Mouse (Mus musculus) right cerebral cortex, adult 18-20 months (tissue): Measurements from ENCODE around the gene Cyld.
"Not testable (repeated sequence)": the region's sequence is repeated elsewhere in the genome, so short reads cannot be mapped to it uniquely, and the experiment has no call there.

Experiments
- DNase-seq: peaks from one replicate; pipeline ENCODE4 v3.0.0; 2022; ENCODE audit warnings: mixed read lengths

Cyld gene

DNA sequence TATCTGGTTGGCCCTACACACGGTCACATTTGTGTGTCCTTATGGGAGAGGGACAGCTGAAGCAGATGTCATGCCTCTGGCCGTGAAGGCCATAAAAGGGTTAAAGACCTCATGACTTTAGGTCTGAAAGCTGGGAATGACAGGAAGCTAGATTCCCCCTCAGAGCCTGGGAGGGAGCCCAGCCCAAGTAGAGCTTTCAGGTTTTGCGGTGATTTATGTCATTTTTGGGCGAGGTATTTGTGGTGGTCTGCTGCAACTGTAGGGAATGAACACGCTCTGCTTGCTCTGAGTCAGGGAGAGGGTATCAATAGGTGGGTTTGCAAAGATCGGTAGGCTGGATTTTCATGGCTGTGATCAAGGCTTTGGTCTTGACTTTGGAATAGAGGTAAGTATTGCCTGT lies 6.9 kb upstream of the Cyld start:
- no peak for DNase-seq

DNA sequence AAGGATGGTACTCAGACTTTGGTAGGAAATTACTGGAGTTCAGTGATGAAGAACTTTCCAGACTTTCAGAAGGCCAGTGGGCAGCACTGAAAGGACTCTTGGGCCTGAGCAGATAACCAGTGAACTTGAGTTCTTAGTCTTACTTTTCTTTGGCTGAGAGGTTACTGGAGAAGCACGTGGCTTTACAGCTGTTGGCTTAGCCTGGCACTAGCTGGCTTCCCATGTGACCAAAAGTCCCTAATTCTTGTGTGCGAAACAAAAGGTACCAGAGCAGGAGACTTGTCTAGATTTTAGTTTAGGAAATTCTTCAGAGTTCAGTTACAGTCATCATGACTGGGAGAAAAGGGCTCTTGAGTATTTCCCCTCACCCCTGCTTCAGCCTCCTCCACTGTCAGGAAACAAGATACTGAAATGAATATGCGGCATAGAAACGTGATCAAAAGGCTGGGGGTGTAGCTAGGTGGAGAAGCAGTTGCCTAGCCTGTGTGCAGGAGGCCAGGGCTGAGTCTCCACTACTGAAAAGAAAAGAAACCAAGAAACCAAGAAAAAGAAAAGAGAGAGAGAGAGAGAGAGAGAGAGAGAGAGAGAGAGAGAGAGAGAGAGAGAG lies 5.4 kb upstream of the Cyld start:
- no peak for DNase-seq

DNA sequence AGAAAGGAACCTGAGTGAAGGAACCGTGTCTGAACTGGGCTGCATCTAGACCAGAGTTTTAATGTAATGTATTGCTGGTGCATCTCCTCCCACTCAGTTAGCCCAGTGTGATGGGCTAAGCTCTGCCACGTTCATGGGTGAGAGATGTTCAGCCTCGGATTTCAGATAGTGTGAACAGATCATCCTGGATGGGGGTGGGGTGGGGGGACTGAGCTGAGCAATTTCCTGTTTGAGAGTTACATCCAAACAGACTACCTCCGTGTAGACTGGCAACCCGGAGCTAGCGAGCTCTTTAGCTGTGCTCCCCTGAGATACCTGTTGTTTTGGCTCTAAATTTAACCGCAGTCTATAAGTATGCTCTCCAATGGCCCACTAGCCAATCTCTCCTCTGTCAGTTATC lies 4.9 kb upstream of the Cyld start:
- DNase-seq = no peak

DNA sequence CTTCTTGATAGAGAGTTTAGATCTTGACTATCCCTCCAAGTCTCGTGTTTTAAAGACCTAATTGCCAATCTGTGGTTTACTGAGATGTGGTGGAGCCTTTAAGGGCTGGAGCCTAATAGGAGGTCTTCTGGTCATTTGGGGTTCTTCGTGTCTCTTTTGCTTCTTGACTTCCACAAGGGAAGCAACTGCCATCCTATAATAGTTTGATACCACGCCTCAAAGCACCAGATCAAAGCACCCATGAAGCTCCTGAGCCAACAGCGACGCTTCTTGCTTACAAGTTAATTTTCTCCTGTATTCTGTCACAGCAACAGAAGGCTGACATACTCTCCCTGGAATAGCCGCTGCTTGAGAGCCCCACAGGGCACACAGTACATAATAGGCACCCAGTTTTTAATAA lies 4.0 kb upstream of the Cyld start:
- no peak for DNase-seq

DNA sequence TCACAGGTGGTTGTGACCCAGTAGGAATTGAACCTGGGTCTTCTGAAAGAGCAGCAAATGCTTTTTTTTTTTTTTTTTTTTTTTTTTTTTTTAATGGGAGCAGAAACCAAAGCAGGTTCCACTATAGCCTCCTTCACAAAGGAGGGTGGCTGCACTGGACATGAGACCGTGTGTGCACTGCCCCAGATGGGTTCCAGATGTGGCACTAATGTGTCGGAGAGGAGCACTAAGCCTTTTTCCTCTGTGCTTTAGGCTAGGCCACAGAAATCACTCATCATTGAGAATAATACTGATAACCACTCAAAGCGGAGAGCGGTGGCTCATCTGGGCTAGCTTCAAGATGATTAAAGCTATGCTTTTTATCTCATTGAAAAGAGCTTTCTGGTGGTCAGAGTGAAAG lies 3.5 kb upstream of the Cyld start:
- DNase-seq = no peak

DNA sequence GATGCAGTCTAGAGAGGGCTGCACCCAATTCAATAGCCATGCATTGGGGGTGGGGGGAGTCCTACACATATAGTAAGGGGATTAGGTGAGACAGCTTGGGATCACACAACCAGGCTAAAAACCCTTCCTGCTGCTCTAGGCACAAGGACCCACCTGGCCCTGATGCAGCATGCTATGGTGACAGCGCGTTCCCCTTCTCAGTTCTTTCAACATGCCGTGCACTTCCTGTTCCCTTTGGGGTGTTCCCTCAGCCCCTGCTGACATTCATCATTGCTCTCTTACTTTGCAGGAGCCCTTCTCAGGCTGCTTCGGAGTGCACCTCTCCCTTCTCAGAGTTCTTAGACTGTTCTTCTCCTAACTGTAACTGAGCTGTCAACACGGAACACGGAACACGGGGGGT lies 2.5 kb upstream of the Cyld start:
- DNase-seq = no peak

DNA sequence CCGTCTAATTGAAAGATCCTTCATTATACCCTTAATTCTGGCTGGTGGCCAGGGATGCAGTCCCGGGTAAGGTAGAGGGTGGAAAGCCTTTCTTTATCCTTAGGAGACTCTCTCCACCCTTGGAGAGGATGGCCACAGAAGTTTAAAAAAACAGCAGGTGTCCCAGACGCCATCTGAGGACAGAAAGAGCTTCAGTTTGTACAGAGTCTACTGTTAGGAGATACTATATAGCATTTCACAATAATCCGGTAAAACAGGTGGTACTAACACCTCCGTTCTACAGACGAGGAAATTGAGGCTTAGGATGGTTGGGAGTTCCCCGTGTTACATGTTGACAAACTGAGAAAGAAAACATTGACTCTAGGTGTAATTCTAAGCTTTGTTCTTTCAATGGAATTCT lies 600 bp upstream of the Cyld start:
- no peak for DNase-seq

DNA sequence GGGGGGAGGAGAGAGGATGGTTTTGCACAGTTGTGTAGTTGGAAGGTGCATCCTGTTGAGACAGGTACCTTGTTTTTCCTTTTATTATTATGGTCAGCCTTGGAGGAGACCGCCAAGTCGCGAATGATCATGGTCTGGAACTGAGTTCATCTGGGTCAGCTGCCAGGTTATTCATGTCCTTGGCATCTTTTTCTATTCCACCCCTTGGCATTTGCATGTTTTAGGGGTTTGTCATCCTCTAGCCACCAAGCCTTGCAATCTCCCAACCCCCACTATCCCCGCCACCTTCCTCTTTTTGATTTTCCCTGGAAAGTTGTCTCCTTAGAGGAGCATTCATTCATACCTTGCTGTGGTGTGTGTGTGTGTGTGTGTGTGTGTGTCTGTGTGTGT lies 809 bp downstream of the Cyld start:
- DNase-seq = peak; percentile 17

DNA sequence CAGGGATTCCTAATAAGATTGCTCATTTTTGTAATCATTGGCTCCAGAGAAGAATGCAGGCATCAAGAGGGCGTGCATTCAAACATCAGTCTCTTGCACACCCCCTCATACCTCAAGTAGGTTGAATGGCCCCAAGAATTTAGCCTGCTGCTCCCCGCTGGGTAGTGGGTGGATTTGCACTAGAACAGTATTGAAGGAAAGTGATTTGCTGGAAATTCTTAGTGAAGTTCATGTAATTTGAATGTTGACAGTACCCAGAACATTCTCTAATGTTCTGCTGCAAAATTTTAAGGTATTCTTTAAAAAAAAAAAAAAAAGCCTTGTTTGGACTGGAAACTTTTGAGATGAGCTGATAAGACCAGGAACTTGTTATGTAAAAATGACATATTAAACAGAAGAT lies 1.2 kb downstream of the Cyld start:
- DNase-seq = peak; percentile 26

DNA sequence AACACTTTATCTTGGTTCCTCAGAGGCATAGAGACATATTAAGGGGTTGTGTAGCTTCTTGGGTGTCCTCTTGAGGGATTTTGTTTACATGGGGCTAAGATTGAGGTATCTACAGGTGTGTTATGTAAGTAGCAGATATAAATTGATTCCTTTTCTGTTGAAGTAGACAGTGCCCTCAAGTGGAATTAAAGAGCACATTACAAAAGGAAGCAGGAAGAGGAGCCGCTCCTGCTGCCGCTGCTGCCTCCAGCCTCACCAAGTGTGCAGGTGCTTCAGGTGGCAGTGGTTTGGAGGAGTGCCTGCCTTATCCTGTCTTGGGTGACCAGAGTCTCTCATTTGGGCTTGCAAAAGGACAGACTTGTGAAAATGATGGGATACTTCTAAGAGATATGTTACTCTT lies 4.8 kb downstream of the Cyld start:
- no peak for DNase-seq

DNA sequence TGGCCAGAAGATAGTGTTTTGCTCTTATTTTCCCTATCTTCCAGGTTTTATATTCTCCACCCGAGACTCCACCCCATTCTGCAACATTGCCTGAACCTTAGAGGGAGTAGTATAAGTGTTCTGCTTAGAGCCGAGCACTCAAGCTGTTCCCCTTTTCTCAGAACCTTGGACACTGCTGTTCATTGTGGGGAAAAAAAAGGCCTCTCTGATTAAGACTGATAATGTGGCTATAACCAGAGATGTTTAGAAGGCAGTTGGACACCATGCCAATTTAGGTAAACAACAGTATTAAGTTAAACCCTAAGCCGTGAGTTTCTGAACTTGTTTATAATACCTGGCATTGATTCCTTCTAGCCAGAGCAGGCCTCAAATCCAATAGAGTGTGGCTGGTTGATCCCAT lies 6.0 kb downstream of the Cyld start:
- DNase-seq = no peak

DNA sequence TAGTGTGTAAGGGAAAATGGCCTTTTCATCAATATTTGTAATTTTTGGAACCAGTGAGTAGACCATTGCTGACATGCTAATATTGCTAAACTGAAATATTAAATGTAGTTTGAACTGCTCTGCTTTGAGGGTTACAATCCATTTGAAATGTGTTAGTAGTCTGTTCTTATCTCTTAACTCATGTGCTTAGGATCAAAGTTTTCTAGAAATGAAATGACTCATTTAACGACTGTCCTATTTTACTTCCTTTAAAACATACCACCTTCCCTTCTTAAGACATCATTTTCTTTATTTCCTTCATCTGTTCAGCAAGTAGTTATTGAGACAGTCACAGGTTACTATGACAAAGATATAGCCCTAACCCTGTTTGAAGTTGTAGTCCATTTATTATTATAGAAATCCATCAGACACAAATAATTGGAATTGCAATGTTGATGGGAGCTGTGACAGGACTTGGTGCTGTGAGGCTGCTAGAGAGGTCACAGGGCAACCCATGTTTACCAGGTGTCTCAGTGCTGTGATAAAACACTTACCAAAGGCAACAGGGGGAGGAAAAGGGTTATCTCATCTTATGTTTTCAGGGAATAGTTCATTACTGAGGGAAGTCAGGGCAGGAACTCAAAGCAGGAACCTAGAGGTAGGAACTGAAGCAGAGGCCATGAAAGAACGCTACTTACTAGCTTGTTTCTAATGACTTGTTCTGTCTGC lies 26.6 kb downstream of the Cyld start:
- DNase-seq = no peak

DNA sequence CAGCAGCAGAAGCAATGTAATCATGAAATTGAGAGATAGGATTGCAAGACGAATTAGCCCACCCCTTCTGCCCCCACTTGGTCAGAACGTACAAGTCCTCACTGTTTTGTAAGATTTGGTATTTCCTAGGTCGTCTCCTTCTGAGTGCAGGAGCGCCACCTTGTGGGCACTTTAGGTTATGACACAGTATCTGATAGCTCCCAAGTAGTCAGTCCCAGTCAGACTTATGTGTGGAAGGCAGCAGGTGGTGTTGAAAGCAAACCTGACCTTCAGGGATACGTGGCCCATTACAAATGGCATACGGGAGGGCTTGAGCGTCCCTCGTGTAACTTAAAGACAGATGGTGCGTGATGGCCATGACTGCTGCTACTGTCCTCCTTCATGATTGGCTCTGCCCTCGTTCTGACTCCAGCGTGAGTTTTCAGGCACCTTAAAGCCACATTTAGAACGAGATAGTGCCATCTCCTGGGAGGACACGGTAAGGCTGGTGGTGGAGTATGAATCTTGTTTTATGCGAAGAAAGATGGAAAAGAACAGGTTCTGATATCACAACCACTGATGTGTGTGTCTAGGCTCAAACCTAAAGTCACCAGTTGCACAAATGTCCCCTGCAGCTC lies 58.5 kb downstream of the Cyld start:
- peak; percentile 89 for DNase-seq

DNA sequence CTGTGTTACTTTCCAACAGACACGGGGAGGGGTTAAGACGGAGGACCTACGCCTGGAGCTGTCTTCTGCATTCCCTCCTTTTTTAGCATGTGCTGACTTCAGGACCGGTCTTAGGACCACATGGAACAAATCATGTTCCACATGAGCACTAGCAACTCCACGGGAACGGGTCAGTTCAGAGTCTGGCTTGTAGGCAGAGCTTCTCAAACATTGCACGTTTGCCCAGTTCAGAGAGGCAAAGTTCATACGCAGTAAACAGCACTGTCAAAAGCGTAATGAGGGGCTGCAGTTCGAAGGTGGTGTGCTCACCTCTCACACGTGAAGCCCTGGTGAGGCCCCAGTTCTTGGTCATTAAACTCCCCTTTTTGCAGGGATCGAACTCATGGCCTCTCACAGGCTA lies 65.2 kb downstream of the Cyld start:
- DNase-seq = no peak

DNA sequence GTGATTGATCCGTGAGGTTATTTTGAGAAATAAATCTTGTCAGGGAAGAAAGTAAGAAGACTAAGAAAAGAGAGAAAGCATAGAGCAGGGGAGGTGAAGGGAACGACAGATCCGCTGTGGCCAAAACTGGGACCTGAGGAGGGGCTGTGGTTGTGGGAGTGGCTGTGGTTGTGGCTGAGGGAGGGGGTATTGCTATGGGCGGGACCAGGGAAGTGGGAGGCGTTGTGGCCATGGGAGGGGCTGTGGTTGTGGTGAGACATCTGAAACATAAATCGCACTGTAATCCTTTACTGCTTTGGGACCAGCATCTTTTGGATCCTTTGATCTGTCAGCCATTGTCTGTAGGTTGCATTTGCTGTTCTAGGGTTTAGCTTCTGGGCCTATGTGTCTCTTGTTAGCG lies 74.4 kb downstream of the Cyld start:
- no peak for DNase-seq

DNA sequence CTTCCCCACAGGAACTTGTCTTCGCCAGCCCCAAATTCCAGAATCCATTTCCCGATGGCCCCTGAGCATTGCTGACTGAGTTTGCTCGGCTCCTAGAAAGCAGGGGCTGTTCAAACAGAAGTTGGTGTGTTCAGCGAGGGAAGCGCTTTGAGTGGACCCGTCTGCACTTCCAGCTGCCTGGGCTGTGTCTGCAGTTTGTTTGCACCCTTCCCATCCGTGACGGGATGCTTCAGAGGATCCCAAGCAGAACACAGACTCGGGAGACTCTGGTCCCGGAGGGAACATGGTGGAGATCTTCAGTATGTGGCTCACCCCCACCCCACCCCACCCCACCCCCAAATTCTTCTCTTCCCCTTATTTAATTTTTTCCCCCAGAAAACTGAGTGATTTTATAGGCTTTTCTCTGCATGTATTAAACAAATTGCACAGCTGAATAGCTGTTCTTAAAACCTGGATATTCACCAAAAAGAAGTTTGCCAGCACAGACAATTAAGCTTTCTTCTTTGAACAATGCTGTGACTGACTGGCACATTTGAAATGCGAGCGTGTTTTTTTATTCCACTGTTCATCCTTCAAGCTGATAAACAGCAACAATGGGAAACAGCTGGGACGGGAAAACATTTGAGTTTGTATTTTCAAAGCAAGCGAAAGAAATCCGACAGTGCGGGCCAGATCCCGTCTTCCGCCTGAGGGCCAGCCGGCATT lies 77.9 kb downstream of the Cyld start:
- DNase-seq = no peak

DNA sequence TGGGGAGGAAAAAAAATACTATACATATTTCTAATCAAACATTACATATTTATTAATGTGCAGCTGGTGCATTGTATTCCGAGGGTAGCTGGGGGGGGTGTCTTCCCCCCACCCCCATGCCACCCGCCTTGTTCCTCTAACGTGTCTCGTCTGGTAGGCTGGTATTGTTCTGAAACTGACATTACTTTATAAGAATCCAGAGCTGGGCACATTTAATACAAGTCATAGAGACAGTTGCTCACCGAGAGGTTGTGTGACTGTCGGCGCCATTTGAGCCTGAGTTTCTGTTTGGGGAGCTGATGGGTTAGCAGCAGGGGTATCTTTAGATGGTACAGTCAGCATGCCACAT lies 78.4 kb downstream of the Cyld start:
- no peak for DNase-seq

DNA sequence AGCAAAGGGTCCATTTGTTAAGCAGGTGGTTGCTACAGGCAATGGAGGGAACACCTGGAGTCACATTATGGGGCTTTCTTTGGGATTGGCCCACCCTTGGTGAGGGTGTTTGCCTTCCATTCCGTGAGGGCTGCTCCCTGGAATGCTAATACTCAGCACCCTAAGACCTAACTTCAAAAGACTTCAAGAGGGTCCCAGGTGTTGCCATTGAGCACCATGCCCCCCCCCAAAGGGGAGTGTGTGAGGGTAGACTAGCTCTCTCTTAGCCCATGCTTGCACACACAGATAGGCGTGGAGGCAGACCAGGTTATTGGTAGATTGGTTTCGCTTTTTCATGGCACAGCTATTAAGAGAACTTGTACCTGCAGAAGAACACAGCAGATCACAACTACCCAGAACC lies 83.3 kb downstream of the Cyld start:
- DNase-seq = no peak

DNA sequence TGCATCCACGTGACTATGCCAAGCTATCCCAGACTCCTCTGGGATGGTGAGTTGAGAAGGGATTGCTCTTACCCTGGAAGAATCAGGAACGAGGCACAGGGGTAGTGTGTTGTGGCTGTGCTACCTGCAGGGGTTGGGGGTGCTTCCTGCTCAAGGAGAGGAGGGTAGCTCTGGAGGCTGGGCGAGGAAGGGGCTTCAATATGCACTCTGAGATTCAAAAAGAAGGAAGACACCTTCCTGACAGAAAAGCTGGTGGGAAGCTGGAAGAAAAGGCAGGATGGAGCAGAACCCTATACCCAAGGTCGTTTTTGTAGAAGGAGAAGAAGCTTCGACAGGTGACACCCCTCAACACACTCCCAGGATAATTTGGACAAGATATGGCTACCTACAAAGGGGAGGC lies 84.5 kb downstream of the Cyld start:
- DNase-seq = no peak

DNA sequence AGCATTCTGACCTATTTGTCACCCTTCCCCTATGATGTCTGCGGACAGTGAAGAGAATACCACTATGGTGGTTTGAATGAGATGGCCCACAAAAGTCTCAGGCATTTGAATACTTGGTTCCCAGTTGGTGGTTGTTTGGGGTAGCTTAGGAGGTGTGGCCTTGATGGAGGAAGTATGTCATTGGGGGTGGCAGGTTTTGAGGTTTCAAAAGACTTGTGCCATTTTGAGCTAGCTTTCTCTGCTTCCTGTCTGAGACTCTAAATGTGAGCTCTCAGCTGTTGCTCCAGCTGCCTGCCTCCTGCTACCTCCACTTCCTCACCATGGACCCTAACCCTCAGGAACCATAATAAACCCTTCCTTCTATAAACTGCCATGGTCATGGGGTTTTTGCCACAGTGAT lies 86.9 kb downstream of the Cyld start:
- no peak for DNase-seq

DNA sequence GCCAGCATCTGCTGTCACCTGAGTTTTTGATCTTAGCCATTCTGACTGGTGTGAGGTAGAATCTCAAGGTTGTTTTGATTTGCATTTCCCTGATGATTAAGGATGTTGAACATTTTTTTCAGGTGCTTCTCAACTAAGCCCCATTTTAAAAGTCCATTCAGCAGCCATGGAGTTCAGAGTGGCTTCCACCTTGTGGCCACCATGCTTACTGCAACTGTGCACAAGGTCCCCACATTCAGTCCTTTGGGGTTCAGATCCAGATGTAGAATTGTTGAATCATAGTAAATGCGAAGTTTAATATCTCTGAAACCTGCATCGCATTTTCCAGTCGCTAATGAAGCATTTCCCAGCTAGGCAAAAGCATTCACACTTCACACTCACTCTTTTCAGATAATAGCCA lies 91.5 kb downstream of the Cyld start:
- not testable (repeated sequence) for DNase-seq

DNA sequence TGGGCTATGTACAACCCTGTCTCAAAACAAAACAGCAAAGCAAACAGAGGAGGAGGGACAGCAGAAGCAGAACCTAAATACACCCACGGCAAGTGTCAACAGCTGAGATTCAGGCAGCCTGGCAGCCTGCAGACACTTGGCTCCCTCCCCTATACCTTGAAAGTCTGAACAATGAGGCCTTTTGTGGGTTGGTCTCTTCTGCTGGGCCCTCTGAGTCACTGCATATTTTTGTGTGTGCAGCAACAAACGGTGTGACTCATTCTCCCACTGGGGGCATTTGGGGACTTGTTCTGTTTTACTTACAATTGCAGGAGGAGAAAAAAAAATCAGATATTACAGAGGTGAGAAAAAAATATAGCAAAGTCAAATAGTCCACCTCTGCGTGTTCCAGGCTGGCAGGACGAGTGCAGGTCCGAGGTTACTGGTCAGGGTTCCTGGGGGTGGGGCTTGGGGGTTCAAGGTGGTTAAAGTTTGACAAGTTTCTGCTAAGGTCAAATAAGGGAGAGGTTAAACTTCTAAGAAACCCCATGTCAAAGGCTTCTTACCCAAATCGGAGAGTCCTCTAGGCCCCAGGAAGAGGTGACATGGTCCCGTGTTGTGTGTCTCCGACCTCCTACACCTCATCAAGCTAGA lies 96.0 kb downstream of the Cyld start:
- peak; percentile 76 for DNase-seq

DNA sequence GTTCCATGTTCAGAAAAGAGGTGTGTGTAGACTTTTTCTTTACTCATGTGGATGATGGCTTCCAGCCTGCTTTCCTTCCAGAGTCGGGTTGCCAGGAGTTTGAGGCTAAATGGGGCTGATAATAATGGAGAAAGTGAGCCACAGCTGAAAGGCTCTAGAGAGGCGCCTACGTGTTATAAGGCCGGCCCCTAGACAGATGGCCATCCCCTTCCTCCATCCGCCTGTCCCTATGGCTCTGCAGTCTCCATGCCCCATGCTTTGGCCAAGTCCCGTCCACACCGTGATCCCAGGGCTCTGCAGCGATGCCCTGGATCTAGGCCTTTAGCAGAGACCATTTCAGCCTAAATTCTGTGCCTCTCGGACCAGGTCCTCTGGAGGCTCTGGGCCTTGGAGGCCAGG lies 96.5 kb downstream of the Cyld start:
- DNase-seq = no peak
